Mouse (Mus musculus) stomach, postnatal 0 days (tissue): ENCODE measurements around the gene Med24. TPM values are rescaled to one million over a fixed set of nuclear protein-coding genes. Genes with fewer than 3 reads are reported as not detected.
A peak's percentile ranks its signal among the peaks of the same experiment; 100 is the strongest.

Experiments used
- ATAC-seq: fragments of 200-750 bp; cut with Nextera tagmentation; 2 replicates; pipeline ENCODE4 v1.8.0; 2017; ENCODE audit not compliant: low FRiP score, low TSS enrichment
- DNase-seq: peaks from one replicate; pipeline ENCODE4 v3.0.0-alpha.2; 2016; ENCODE audit warnings: low spot score
- H3K27ac ChIP-seq: fragments of 300-500 bp; sonication (generic); replicated peaks from 2 replicates; pipeline ENCODE4 v1.5.1; 2014; ENCODE audit warnings: mild to moderate bottlenecking, control low read depth
- H3K27me3 ChIP-seq: fragments of 300-500 bp; sonication (generic); 2 replicates; pipeline ENCODE4 v1.6.1; 2014; ENCODE audit warnings: low read length; ENCODE audit not compliant: control insufficient read depth, insufficient read depth
- H3K36me3 ChIP-seq: fragments of 300-500 bp; sonication (generic); 2 replicates; pipeline ENCODE4 v1.6.1; 2014; ENCODE audit warnings: low read length, mixed read lengths; ENCODE audit not compliant: control insufficient read depth, insufficient read depth
- H3K4me1 ChIP-seq: fragments of 300-500 bp; sonication (generic); replicated peaks from 2 replicates; pipeline ENCODE4 v1.6.1; 2014; ENCODE audit warnings: antibody characterized with exemption; ENCODE audit not compliant: control insufficient read depth, insufficient read depth
- H3K4me2 ChIP-seq: fragments of 300-500 bp; sonication (generic); replicated peaks from 2 replicates; pipeline ENCODE4 v1.6.1; 2014; ENCODE audit warnings: low read depth, mild to moderate bottlenecking, control low read depth, moderate library complexity
- H3K4me3 ChIP-seq: fragments of 300-500 bp; sonication (generic); 2 replicates; pipeline ENCODE4 v1.5.1; 2014; ENCODE audit warnings: low read depth, low read length, control low read depth
- H3K9ac ChIP-seq: fragments of 300-500 bp; sonication (generic); 2 replicates; pipeline ENCODE4 v1.6.1; 2014; ENCODE audit warnings: mild to moderate bottlenecking, low read length, control low read depth, mixed read lengths
- H3K9me3 ChIP-seq: fragments of 300-500 bp; sonication (generic); 2 replicates; pipeline ENCODE4 v1.6.1; 2016; ENCODE audit warnings: low read length; ENCODE audit not compliant: control insufficient read depth
- CTCF ChIP-seq: IDR thresholded peaks from 2 replicates; pipeline ENCODE4 v1.5.1; 2016; ENCODE audit warnings: antibody characterized with exemption, low read depth, mild to moderate bottlenecking, moderate library complexity
- EP300 ChIP-seq: optimal IDR thresholded peaks from 2 replicates; pipeline ENCODE3; 2016; ENCODE audit warnings: antibody characterized with exemption
- WGBS: fragments of 180-500 bp; shearing (Covaris S2); extraction: QIAGEN DNeasy Blood & Tissue Kit; methylation state at CpG from one replicate; pipeline ENCODE4 v1.1.7; 2014; 5-methylcytosine and 5-hydroxymethylcytosine counted together
- polyA plus RNA-seq: library from polyadenylated mRNA; unstranded; fragments of >200 nt; fragmentation: Nextera tagmentation; extraction: Ambion mirVana; gene quantifications from 2 replicates; pipeline ENCODE4 v1.2.1, GENCODE M21; 2015

Med24 gene
- polyA plus RNA-seq, 1 experiment from 2014 or later: 16.5 TPM

DNA sequence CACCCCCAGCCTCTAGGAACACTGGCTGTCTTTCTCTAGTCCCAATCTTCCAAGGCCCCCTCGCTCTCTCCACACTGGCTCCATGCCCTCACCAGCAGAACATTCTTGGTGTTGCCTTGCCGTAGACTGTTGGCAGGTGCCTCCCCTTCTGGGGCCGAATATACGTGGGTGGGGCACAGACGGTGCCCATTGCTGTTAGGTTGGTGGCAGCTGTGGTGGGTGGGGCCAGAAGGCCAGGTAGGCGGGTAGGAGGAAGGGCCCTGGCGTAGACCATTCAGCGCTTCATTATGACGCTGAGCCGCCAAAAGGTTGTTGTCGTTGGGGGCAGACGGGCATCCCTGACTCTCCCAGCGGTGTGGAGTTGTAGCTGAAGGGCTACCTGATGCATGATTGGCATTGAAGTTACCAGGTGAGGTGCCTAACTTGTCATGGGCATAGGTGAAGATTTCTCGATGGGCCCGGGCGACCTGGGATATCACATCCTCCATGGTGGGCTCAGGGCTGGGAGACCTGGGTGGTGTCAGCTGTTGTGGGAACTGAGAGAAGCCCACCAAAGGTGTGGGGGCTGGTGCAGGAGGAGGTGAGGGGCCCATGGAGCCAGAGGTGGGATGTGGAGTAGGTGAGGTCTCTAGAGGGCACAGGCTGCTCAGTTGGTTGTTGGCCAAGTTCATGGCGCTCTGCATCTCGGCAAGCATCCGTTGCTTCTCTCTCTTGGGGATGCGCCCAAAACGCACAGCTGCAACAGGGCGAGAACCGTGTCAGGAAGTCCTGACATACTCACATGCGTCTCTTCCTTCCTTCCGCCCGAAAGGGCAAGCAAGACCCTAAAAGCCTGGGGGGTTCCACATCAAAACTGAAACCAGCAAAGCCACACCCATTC, 41.1 kb upstream of the Med24 start:
- 84% methylated on average over 25 of the region's 26 CpGs for WGBS
- Histone ChIP-seq H3K4me2 (no peak overlapping the region), H3K27ac (no peak overlapping the region), H3K9ac (no peak overlapping the region), H3K4me1 (peaks cover 11% of the 10 kb centered on the region), H3K4me3 (no peak overlapping the region), H3K36me3 (peaks cover 26% of the 10 kb centered on the region; the same call in 1 of the 2 replicates), H3K27me3 (no peaks in the 10 kb centered on the region), H3K9me3 (no peaks in the 10 kb centered on the region)
- ATAC-seq (no peak), DNase-seq (peak; percentile 46)
- TF ChIP-seq EP300: no peak
- TF ChIP-seq CTCF: no peak

DNA sequence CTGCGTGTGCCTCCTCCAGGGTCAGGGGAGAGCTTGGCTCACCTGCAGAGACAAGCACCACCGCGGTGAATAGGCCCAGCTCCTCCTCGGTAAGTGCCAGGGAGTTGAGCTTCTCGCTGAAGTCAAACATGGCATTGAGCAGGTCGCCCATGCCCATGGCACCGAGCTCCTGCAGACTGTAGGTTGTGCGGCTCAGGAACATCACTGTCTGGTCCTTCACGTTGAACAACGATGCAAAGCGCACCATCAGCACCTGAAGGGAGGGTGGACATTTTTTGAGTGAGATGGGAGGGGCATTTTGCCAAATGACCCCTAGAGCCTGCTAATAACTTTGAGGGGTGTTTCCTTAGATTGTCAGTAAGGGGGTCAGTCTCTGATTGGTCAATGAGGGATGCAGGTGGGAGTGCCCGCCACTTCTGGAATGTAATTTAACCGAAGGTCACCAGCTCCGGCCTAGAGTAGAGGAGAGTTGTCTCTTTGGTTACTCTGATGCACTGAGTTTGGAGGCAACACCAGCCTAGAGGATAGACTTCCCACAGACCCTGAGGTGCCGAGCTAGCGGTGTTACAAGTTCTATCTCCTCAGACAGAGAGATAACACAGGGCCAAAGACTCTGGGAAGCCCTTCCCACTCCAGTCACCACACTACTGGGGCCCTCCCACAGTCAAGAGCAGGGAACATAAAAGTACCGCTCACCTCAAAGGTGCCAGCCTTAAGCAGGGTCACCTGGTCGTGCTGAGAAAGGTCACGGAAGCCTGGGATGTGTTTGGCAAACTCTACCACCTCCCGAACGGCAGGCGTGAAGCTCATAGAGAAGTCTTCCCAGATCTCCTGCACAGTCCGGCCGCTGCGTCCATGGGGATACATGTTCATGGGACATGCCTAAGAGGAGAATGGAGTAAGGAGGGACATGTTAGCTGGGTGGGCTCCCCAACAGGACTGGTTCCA, 40.0 kb upstream of the Med24 start:
- ATAC-seq: no peak
- Histone ChIP-seq H3K27ac (peak overlapping the region; percentile 88; the same call in 1 of the 2 replicates), H3K4me3 (no peak overlapping the region), H3K9me3 (no peaks in the 10 kb centered on the region), H3K4me1 (peaks cover 10% of the 10 kb centered on the region), H3K27me3 (no peaks in the 10 kb centered on the region), H3K9ac (no peak overlapping the region), H3K4me2 (no peak overlapping the region), H3K36me3 (peaks cover 31% of the 10 kb centered on the region; the same call in 1 of the 2 replicates)
- DNase-seq: peak; percentile 18
- WGBS: 80% methylated on average over 25 of the region's 25 CpGs
- no peak for TF ChIP-seq EP300
- no peak for TF ChIP-seq CTCF

DNA sequence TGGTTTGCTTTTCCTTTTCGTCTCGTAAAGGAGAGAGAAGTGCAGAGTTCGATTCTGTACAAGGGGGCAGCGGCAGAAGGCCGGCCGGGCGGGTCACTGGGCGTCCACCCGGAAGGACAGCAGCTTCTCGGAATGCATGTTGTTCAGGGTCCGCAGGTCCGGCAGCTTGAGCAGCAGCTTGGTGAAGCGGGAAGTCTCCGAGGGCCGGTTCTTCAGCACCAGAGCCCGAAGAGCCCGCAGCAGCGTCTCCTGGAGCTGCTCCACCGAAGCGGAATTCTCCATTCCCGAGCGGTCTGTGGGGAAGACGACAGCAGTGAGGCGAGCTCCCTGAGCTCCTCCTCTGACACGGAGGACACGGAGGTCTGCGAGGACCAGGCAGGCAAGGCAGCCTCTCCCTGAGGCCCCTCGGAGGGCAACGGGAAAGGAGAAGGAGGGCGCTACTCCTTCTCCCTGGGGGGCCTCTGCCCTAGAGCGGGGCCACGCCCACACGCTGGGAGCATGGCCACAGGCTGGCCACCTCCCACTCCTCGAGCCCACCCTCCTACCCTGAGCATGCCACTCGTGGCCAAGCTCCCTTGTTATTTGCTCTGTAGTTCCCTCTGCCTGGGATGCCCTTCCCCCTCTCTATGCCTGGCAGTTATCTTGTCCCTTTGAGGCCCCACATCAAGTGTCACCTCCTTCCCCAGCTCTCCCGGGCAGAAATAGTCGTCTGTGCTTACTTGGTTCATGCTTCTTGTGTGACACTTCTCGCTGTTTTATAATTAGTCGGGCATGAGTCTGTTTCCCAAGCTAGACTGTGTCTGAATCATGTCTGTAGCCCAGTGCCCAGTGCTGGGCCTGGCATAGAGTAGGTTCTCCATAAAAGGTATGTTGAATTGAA, 39.1 kb upstream of the Med24 start:
- no peaks in the 10 kb centered on the region for H3K27me3 ChIP-seq
- peak overlapping the region; percentile 36 for H3K4me2 ChIP-seq
- no peaks in the 10 kb centered on the region for H3K9me3 ChIP-seq
- peak; percentile 34 for DNase-seq
- peak overlapping the region; percentile 88 for H3K27ac ChIP-seq
- H3K9ac ChIP-seq: peak overlapping the region; percentile 38; the same call in 1 of the 2 replicates
- H3K4me3 ChIP-seq: peak overlapping the region; percentile 18; the same call in 1 of the 2 replicates
- peaks cover 37% of the 10 kb centered on the region for H3K36me3 ChIP-seq
- TF ChIP-seq CTCF: no peak
- no peak for TF ChIP-seq EP300
- no peak for ATAC-seq
- WGBS: 27% methylated on average over 38 of the region's 39 CpGs
- H3K4me1 ChIP-seq: peaks cover 8% of the 10 kb centered on the region; the same call in 1 of the 2 replicates

DNA sequence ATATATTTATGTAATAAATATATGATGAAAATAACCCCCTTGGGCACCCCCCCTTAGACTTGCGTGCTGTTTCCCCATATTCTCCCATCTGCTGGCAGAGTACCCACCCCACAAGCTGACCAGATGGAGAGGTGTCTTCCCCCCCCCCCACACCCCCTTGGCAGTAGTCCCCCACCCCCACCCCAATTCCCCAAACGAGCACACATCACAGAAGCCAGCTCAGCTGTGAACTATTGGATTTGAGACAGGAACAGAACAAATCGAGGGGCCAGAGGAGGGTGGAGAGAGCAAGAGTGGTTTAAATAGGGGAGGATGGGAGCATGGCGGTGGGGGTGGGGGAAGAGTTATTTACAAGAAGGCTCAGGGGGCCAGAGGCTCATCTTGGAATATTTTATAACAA, 38.5 kb upstream of the Med24 start:
- no peak for ATAC-seq
- TF ChIP-seq EP300 (no peak), CTCF (no peak)
- Histone ChIP-seq H3K27ac (peak overlapping the region; percentile 88; the same call in 1 of the 2 replicates), H3K4me2 (peak overlapping the region; percentile 36), H3K4me1 (peaks cover 8% of the 10 kb centered on the region; the same call in 1 of the 2 replicates), H3K4me3 (peak overlapping the region; percentile 18; the same call in 1 of the 2 replicates), H3K9ac (peak overlapping the region; percentile 38; the same call in 1 of the 2 replicates), H3K9me3 (no peaks in the 10 kb centered on the region), H3K27me3 (no peaks in the 10 kb centered on the region), H3K36me3 (peaks cover 38% of the 10 kb centered on the region)
- WGBS: 20% methylated on average over 4 of the region's 4 CpGs
- no peak for DNase-seq

DNA sequence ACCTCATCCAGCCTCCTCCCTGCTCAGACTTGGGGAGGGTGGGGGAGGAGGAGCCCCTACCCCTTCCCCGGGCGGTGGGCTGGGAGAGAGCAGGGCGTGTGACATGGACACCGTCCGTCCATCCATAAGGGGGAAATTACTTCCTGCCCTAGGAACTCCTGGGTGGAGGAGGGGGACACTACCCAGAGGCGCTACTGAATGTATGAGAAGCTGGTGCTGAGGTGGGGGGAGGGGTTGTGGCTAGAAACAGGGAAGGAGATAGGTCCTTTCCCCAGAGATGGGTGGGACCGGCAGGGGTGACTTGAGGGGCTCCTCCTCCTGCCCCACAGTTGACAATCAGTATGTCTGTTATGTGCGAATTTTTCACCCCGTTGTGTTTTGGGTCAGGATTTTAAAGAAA, 38.0 kb upstream of the Med24 start:
- Histone ChIP-seq H3K27ac (no peak overlapping the region; the same call in 1 of the 2 replicates), H3K4me1 (peaks cover 8% of the 10 kb centered on the region; the same call in 1 of the 2 replicates), H3K36me3 (peaks cover 38% of the 10 kb centered on the region), H3K9ac (no peak overlapping the region), H3K4me2 (no peak overlapping the region), H3K27me3 (no peaks in the 10 kb centered on the region), H3K4me3 (no peak overlapping the region), H3K9me3 (no peaks in the 10 kb centered on the region)
- ATAC-seq (no peak; the same call in 1 of the 2 replicates), DNase-seq (peak; percentile 46)
- WGBS: 25% methylated on average over 9 of the region's 9 CpGs
- TF ChIP-seq EP300 (no peak), CTCF (no peak)
